Mouse (Mus musculus) limb, embryonic 15.5 days (tissue): ENCODE results near the gene Kif1bp. TPM values are rescaled to one million over a fixed set of nuclear protein-coding genes. Genes with fewer than 3 reads are reported as not detected.

ENCODE experiments used
- ATAC-seq: fragments of 200-750 bp; cut with Nextera tagmentation; 2 replicates; pipeline ENCODE4 v1.8.0; 2017; ENCODE audit warnings: low read depth, moderate TSS enrichment; ENCODE audit not compliant: insufficient number of reproducible peaks, low FRiP score, low TSS enrichment
- H3K27ac ChIP-seq: fragments of 300-500 bp; sonication (generic); 2 replicates; pipeline ENCODE4 v1.5.1; 2015; ENCODE audit warnings: moderate library complexity, mild to moderate bottlenecking, inconsistent platforms
- H3K27me3 ChIP-seq: fragments of 300-500 bp; sonication (generic); 2 replicates; pipeline ENCODE4 v1.6.1; 2015; ENCODE audit warnings: inconsistent platforms
- H3K36me3 ChIP-seq: fragments of 300-500 bp; sonication (generic); 2 replicates; pipeline ENCODE4 v1.6.1; 2015; ENCODE audit warnings: inconsistent platforms
- H3K4me1 ChIP-seq: fragments of 300-500 bp; sonication (generic); 2 replicates; pipeline ENCODE4 v1.6.1; 2015; ENCODE audit warnings: inconsistent platforms
- H3K4me2 ChIP-seq: fragments of 300-500 bp; sonication (generic); 2 replicates; pipeline ENCODE4 v1.6.1; 2015; ENCODE audit warnings: mild to moderate bottlenecking, inconsistent platforms
- H3K4me3 ChIP-seq: fragments of 300-500 bp; sonication (generic); 2 replicates; pipeline ENCODE4 v1.5.1; 2015; ENCODE audit warnings: mild to moderate bottlenecking, inconsistent platforms
- H3K9ac ChIP-seq: fragments of 300-500 bp; sonication (generic); 2 replicates; pipeline ENCODE4 v1.6.1; 2015; ENCODE audit warnings: inconsistent platforms
- H3K9me3 ChIP-seq: fragments of 300-500 bp; sonication (generic); 2 replicates; pipeline ENCODE4 v1.6.1; 2016; ENCODE audit warnings: inconsistent platforms
- WGBS: fragments of 180-500 bp; shearing (Covaris S2); methylation state at CpG from one replicate; pipeline ENCODE4 v1.1.7; 2015; 5-methylcytosine and 5-hydroxymethylcytosine counted together
- polyA plus RNA-seq: library from polyadenylated mRNA; unstranded; fragments of >200 nt; fragmentation: Nextera tagmentation; extraction: Ambion mirVana; gene quantifications from 2 replicates; pipeline ENCODE4 v1.2.1, GENCODE M21; 2015

Kif1bp gene
- polyA plus RNA-seq, 1 experiment from 2014 or later: 36.9 TPM

- no peak for ATAC-seq
- Histone ChIP-seq H3K27ac (no peak overlapping the region), H3K9ac (no peak overlapping the region), H3K4me1 (no peaks in the 10 kb centered on the region), H3K27me3 (no peaks in the 10 kb centered on the region), H3K9me3 (no peaks in the 10 kb centered on the region), H3K4me3 (no peak overlapping the region), H3K4me2 (no peak overlapping the region), H3K36me3 (no peaks in the 10 kb centered on the region)
- 83% methylated on average over 7 of the region's 7 CpGs for WGBS
Measured at GRCm38 (mm10) chr10:62550787-62551300, 27.4 kb downstream of the Kif1bp start.

- Histone ChIP-seq H3K27ac (no peak overlapping the region), H3K4me1 (no peaks in the 10 kb centered on the region), H3K9ac (no peak overlapping the region), H3K4me2 (no peak overlapping the region), H3K36me3 (no peaks in the 10 kb centered on the region), H3K9me3 (no peaks in the 10 kb centered on the region), H3K27me3 (no peaks in the 10 kb centered on the region), H3K4me3 (no peak overlapping the region)
- no peak for ATAC-seq
- WGBS: 28% methylated on average over 15 of the region's 16 CpGs
Measured at GRCm38 (mm10) chr10:62549523-62550166, 28.6 kb downstream of the Kif1bp start.

GRCm38 (mm10) chr10:62546441-62546840, 31.8 kb downstream of the Kif1bp start:
- H3K4me2 ChIP-seq: no peak overlapping the region
- H3K27me3 ChIP-seq: no peaks in the 10 kb centered on the region
- H3K4me3 ChIP-seq: no peak overlapping the region
- WGBS: 70% methylated on average over 10 of the region's 10 CpGs
- H3K27ac ChIP-seq: peak overlapping the region; percentile 11; the same call in 1 of the 2 replicates
- H3K4me1 ChIP-seq: no peaks in the 10 kb centered on the region
- H3K36me3 ChIP-seq: no peaks in the 10 kb centered on the region
- no peak overlapping the region for H3K9ac ChIP-seq
- H3K9me3 ChIP-seq: no peaks in the 10 kb centered on the region
- no peak for ATAC-seq

- no peak overlapping the region for H3K9ac ChIP-seq
- H3K27ac ChIP-seq: no peak overlapping the region
- H3K4me1 ChIP-seq: no peaks in the 10 kb centered on the region
- no peak for ATAC-seq
- H3K9me3 ChIP-seq: no peaks in the 10 kb centered on the region
- H3K36me3 ChIP-seq: no peaks in the 10 kb centered on the region
- no peak overlapping the region for H3K4me2 ChIP-seq
- H3K4me3 ChIP-seq: no peak overlapping the region
- no peaks in the 10 kb centered on the region for H3K27me3 ChIP-seq
Measured at GRCm38 (mm10) chr10:62545759-62546158, 32.5 kb downstream of the Kif1bp start.

GRCm38 (mm10) chr10:62544316-62544715, 33.9 kb downstream of the Kif1bp start:
- Histone ChIP-seq H3K4me3 (no peak overlapping the region), H3K27me3 (no peaks in the 10 kb centered on the region), H3K4me2 (no peak overlapping the region), H3K27ac (no peak overlapping the region), H3K4me1 (no peaks in the 10 kb centered on the region), H3K9ac (no peak overlapping the region), H3K9me3 (no peaks in the 10 kb centered on the region), H3K36me3 (no peaks in the 10 kb centered on the region)
- ATAC-seq: no peak
- WGBS: 89% methylated on average over 4 of the region's 4 CpGs

GRCm38 (mm10) chr10:62543399-62543808, 34.9 kb downstream of the Kif1bp start:
- no peak overlapping the region for H3K27ac ChIP-seq
- no peak overlapping the region for H3K9ac ChIP-seq
- no peak for ATAC-seq
- no peaks in the 10 kb centered on the region for H3K4me1 ChIP-seq
- no peaks in the 10 kb centered on the region for H3K36me3 ChIP-seq
- H3K4me2 ChIP-seq: no peak overlapping the region
- WGBS: 75% methylated on average over 12 of the region's 12 CpGs
- no peaks in the 10 kb centered on the region for H3K27me3 ChIP-seq
- no peak overlapping the region for H3K4me3 ChIP-seq
- H3K9me3 ChIP-seq: no peaks in the 10 kb centered on the region

- no peaks in the 10 kb centered on the region for H3K36me3 ChIP-seq
- no peaks in the 10 kb centered on the region for H3K9me3 ChIP-seq
- H3K4me1 ChIP-seq: no peaks in the 10 kb centered on the region
- ATAC-seq: no peak
- H3K27me3 ChIP-seq: no peaks in the 10 kb centered on the region
- H3K4me2 ChIP-seq: no peak overlapping the region
- no peak overlapping the region for H3K27ac ChIP-seq
- H3K4me3 ChIP-seq: no peak overlapping the region
- no peak overlapping the region for H3K9ac ChIP-seq
- WGBS: 88% methylated on average over 8 of the region's 8 CpGs
Measured at GRCm38 (mm10) chr10:62542928-62543327, 35.3 kb downstream of the Kif1bp start.

- no peak overlapping the region for H3K27ac ChIP-seq
- H3K36me3 ChIP-seq: no peaks in the 10 kb centered on the region
- 89% methylated on average over 12 of the region's 12 CpGs for WGBS
- no peaks in the 10 kb centered on the region for H3K27me3 ChIP-seq
- H3K4me2 ChIP-seq: no peak overlapping the region
- ATAC-seq: no peak
- H3K4me3 ChIP-seq: no peak overlapping the region
- no peak overlapping the region for H3K9ac ChIP-seq
- no peaks in the 10 kb centered on the region for H3K9me3 ChIP-seq
- no peaks in the 10 kb centered on the region for H3K4me1 ChIP-seq
Measured at GRCm38 (mm10) chr10:62542507-62542906, 35.8 kb downstream of the Kif1bp start.

GRCm38 (mm10) chr10:62541499-62541898, 36.8 kb downstream of the Kif1bp start:
- Histone ChIP-seq H3K4me2 (no peak overlapping the region), H3K4me3 (no peak overlapping the region), H3K27me3 (no peaks in the 10 kb centered on the region), H3K9me3 (no peaks in the 10 kb centered on the region), H3K27ac (no peak overlapping the region), H3K4me1 (no peaks in the 10 kb centered on the region), H3K36me3 (no peaks in the 10 kb centered on the region), H3K9ac (no peak overlapping the region)
- 93% methylated on average over 12 of the region's 12 CpGs for WGBS
- ATAC-seq: no peak

- Histone ChIP-seq H3K27me3 (no peaks in the 10 kb centered on the region), H3K36me3 (no peaks in the 10 kb centered on the region), H3K4me3 (no peak overlapping the region), H3K4me1 (no peaks in the 10 kb centered on the region), H3K27ac (no peak overlapping the region), H3K4me2 (no peak overlapping the region), H3K9me3 (no peaks in the 10 kb centered on the region), H3K9ac (no peak overlapping the region)
- 62% methylated on average over 3 of the region's 3 CpGs for WGBS
- ATAC-seq: no peak
Measured at GRCm38 (mm10) chr10:62540800-62541199, 37.5 kb downstream of the Kif1bp start.

- no peak overlapping the region for H3K27ac ChIP-seq
- H3K4me2 ChIP-seq: no peak overlapping the region
- no peak overlapping the region for H3K4me3 ChIP-seq
- H3K9me3 ChIP-seq: no peaks in the 10 kb centered on the region
- H3K4me1 ChIP-seq: no peaks in the 10 kb centered on the region
- 81% methylated on average over 7 of the region's 7 CpGs for WGBS
- no peaks in the 10 kb centered on the region for H3K27me3 ChIP-seq
- H3K36me3 ChIP-seq: no peaks in the 10 kb centered on the region
- ATAC-seq: no peak
- H3K9ac ChIP-seq: no peak overlapping the region
Measured at GRCm38 (mm10) chr10:62534509-62534908, 43.7 kb downstream of the Kif1bp start.

GRCm38 (mm10) chr10:62532832-62533231, 45.4 kb downstream of the Kif1bp start:
- Histone ChIP-seq H3K4me1 (no peaks in the 10 kb centered on the region), H3K4me3 (no peak overlapping the region), H3K27me3 (no peaks in the 10 kb centered on the region), H3K27ac (no peak overlapping the region), H3K9me3 (no peaks in the 10 kb centered on the region), H3K9ac (no peak overlapping the region), H3K4me2 (no peak overlapping the region), H3K36me3 (no peaks in the 10 kb centered on the region)
- ATAC-seq: no peak
- 36% methylated on average over 2 of the region's 2 CpGs for WGBS

GRCm38 (mm10) chr10:62530183-62530582, 48.1 kb downstream of the Kif1bp start:
- Histone ChIP-seq H3K36me3 (no peaks in the 10 kb centered on the region), H3K4me1 (no peaks in the 10 kb centered on the region), H3K9ac (no peak overlapping the region), H3K4me2 (no peak overlapping the region), H3K27ac (no peak overlapping the region), H3K4me3 (no peak overlapping the region), H3K9me3 (no peaks in the 10 kb centered on the region), H3K27me3 (no peaks in the 10 kb centered on the region)
- WGBS: 83% methylated on average over 9 of the region's 9 CpGs
- no peak for ATAC-seq
